16 mouse cellular contexts compared by ENCODE assay signal in the genomic region with DNA sequence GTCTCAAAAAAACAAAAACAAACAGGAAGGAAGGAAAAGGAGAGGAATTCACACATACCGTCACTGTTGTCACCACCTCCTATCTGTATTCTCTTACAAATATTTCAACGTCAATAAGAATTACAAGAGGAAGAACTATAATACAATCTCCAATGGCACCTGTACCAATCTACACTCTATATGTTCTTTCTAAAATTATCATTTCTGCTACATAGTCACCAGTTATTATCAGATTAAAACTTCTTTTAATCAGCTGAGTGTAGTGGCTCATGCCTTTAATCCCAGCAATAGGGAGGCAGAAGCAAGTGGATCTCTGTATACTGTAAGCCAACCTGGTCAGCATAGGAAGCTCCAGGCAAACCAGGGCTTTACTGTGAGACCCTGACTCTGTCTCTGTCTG.
"Had no signal": no experiment of that assay in that cellular context is flagged by ENCODE, and none has a peak within 500 bp of the region (broad histone marks: within the 10 kb centered on the region; RNA-seq: fewer than 3 reads in every experiment).

No protein-coding gene starts in this region.

- H3K36me3 ChIP-seq: intestine, embryonic 15.5 days; lung, embryonic 15.5 days had no signal

- H3K4me2 ChIP-seq: intestine, embryonic 15.5 days; kidney, embryonic 15.5 days; lung, embryonic 15.5 days; midbrain, embryonic 11.5 days had no signal

- H3K27ac ChIP-seq: intestine, embryonic 15.5 days; kidney, embryonic 15.5 days; left cerebral cortex, adult 2 months; lung, embryonic 15.5 days had no signal

- H3K4me3 ChIP-seq: intestine, embryonic 15.5 days; kidney, embryonic 15.5 days; left cerebral cortex, adult 2 months; lung, embryonic 15.5 days had no signal

- DNase-seq: kidney, adult 11 months; kidney, adult 8-10 months; kidney, postnatal 10 days; kidney, postnatal 36 days; layer of hippocampus, postnatal 36 days; lung, adult 18-20 months; lung, postnatal 10 days; lung, postnatal 36 days; midbrain, embryonic 14.5 days; thymus, adult 18-20 months had no signal

- H3K9ac ChIP-seq: intestine, embryonic 15.5 days; kidney, embryonic 15.5 days; lung, embryonic 15.5 days had no signal

- H3K27me3 ChIP-seq: intestine, embryonic 15.5 days; kidney, embryonic 15.5 days; lung, embryonic 15.5 days; megakaryocyte, embryonic 14.5 days had no signal

- ATAC-seq: intestine, embryonic 15.5 days had no signal

- H3K9me3 ChIP-seq: intestine, embryonic 15.5 days; kidney, embryonic 15.5 days; lung, embryonic 15.5 days; megakaryocyte, embryonic 14.5 days had no signal
